Mouse (Mus musculus) MEL (cell line): ENCODE data around the gene Nrxn3.

ENCODE experiments used
- CTCF ChIP-seq, 3 experiments: IDR thresholded peaks in 2 of 3; conservative IDR thresholded peaks in 1 of 3; 2 replicates each; pipeline ENCODE4 v1.5.1; 2011 to 2012; ENCODE audit warnings: low read length in 3 of 3, low read depth in 2 of 3, mild to moderate bottlenecking in 2 of 3, improper control_type of control experiment in 1 of 3, inconsistent platforms in 1 of 3, mixed read lengths in 1 of 3, moderate library complexity in 1 of 3; ENCODE audit not compliant: control insufficient read depth in 1 of 3, insufficient read depth in 1 of 3, poor library complexity in 1 of 3, severe bottlenecking in 1 of 3
- ELF1 ChIP-seq: IDR thresholded peaks from 2 replicates; pipeline ENCODE4 v1.6.1; 2014; ENCODE audit warnings: low read depth, mild to moderate bottlenecking, inconsistent platforms, low read length, improper control_type of control experiment, moderate library complexity
- EP300 ChIP-seq, 2 experiments: IDR thresholded peaks; 2 replicates each; pipeline ENCODE4 v1.6.1; 2011; ENCODE audit warnings: improper control_type of control experiment in 2 of 2, low read length in 2 of 2, low read depth in 1 of 2, mild to moderate bottlenecking in 1 of 2
- GATA1 ChIP-seq: IDR thresholded peaks from 2 replicates; pipeline ENCODE4 v1.6.1; 2011; ENCODE audit warnings: low read depth, low read length, improper control_type of control experiment
- JUND ChIP-seq: IDR thresholded peaks from 2 replicates; pipeline ENCODE4 v1.6.1; 2011; ENCODE audit warnings: low read depth, mild to moderate bottlenecking, improper control_type of control experiment, low read length
- MAFK ChIP-seq: IDR thresholded peaks from 2 replicates; pipeline ENCODE4 v1.6.1; 2011; ENCODE audit warnings: low read depth, mild to moderate bottlenecking, low read length, improper control_type of control experiment, borderline replicate concordance
- TBP ChIP-seq: IDR thresholded peaks from 2 replicates; pipeline ENCODE4 v1.8.0; 2011; ENCODE audit warnings: low read depth, low read length, improper control_type of control experiment
- ZC3H11A ChIP-seq: IDR thresholded peaks from 2 replicates; pipeline ENCODE4 v1.6.1; 2012; ENCODE audit warnings: low read depth, mild to moderate bottlenecking, inconsistent platforms, low read length, improper control_type of control experiment

DNA sequence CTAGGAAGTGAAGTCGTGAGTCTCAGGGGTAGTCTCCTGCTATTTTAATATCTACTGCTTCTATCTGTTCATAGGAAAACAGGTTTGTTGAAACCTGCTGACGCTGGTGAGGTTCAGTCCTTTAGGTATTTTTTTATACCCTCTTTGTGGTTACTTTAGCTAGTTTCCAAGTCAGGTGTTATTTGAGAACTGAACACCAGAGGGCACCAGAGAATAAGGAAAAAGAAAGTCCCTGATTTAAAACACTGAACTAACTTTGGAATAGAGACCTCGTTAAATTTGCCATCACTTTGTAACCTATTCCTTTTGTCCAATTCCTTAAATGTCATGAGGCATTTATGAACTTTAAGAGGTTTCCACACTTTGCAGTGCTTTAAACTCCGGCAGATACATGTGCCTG is 756.4 kb downstream of the Nrxn3 start:
- TF ChIP-seq EP300 (IDR thresholded peaks at IDR 0.05; ENCODE audit: low read depth in 1 of 2, low read length in 2 of 2) (no peak), JUND (no peak), ZC3H11A (peak; percentile 31), CTCF (IDR thresholded peaks at IDR 0.05 in 2 of 3, conservative IDR thresholded peaks at IDR 0.05 in 1 of 3; ENCODE audit: control insufficient read depth in 1 of 3, insufficient read depth in 1 of 3, low read depth in 2 of 3, low read length in 3 of 3, poor library complexity in 1 of 3, severe bottlenecking in 1 of 3) (peak in 2 of 3 experiments; percentile 34 to 61; a peak in 4 of 6 replicates), MAFK (no peak), GATA1 (no peak), ELF1 (no peak), TBP (no peak)
